Mouse (Mus musculus): ENCODE results near the gene Tex35.

DNA sequence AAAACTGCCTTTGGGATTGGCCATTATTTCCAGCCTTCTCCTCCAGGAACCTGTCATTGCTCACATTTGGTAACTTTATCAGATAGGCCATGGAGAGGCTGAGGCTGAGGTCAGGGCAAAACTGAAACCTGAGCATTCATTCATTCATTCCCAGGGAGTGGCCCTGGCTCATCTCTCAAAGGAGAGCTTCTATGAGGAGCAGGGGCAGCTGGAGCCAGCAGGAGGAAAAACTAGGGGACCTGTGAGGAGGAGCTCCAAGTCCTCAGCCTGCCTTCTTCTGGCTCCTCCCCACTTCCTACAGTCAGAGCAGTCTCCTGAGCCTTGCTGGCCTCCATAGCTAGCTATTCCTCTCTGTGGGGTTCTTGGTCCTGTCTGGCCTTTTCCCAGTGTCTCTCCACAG, 40.2 kb downstream of the Tex35 start:
- TF ChIP-seq TAL1 (IDR thresholded peaks at IDR 0.05; ENCODE audit: low read length) (no peak), GATA1 (IDR thresholded peaks at IDR 0.05; ENCODE audit: low read length) (no peak)

Data from erythroblast, embryonic 14.5 days (primary cell).